Mouse (Mus musculus): Measurements from ENCODE around the gene Pde10a.

GRCm38 (mm10) chr17:8839237-8840011 lies 314.3 kb downstream of the Pde10a start:
- TF ChIP-seq EP300 (IDR thresholded peaks at IDR 0.05; ENCODE audit: insufficient read depth, low read depth, low read length), result no peak
- TF ChIP-seq CTCF (IDR thresholded peaks at IDR 0.05), result no peak
